Mouse (Mus musculus): ENCODE measurements around the gene Hcrt.

The Hcrt gene

DNA sequence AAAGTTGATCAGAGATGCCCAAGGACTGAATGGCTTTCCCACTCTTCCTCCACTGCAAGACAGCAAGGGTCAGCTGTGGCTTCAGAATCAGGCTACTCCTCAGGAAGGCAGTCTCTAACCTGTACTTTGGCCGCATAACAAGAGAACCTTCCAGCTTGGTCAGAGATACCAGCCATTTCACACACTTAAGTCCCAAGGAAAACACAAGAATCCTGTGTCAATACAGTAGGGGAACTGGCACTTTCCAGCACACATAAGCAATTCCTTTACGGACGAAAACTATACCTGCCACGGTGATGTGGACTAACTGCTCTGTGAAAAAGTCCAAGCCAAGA lies 26.0 kb downstream of the Hcrt start:
- DNase-seq (ENCODE audit: inconsistent age in 2 of 2, low spot score in 1 of 2) = no peak

GRCm38 (mm10) chr11:100735954-100736745 lies 26.6 kb downstream of the Hcrt start:
- DNase-seq (ENCODE audit: inconsistent age in 2 of 2, low spot score in 1 of 2) = peak in 1 of 2 experiments; percentile 62

GRCm38 (mm10) chr11:100735134-100735865 lies 27.4 kb downstream of the Hcrt start:
- DNase-seq (ENCODE audit: inconsistent age in 2 of 2, low spot score in 1 of 2) = no peak

DNA sequence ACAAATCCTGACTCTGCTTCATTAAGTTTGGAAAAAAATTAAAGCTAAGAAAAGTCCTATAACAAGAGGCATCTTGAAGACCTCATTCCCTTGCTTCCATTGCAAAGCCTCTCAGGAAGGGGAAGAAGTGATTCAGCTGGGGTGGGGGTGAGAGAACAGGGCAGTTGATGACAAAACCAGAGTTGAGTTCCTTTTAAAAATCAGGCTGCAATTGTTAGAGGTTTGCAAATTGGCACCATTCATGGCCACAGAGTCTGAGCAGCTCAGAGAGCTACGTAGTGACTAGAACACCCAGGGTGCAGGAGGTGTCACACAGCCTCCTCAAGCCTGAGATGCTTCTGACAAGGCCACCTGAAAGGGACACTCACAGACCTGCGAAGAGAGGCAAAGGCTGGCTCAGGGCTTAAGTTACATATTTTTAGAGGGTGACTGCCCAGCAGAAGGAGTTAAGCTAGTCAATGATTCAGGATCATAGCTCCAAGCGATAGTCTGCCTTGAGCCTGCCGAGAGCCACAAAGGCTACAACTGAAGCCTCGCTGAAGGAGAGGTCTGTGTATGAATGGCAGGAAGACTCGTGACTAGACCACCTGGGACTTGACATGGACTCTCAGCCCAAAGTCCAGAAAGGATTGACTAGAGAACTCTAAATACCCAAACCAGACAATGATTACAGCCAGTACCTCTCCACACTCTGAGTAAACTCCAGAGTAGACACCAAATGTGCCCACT lies 32.1 kb downstream of the Hcrt start:
- DNase-seq (ENCODE audit: inconsistent age in 2 of 2, low spot score in 1 of 2) = no peak

GRCm38 (mm10) chr11:100729976-100730375 lies 32.8 kb downstream of the Hcrt start:
- peak in 1 of 2 experiments; percentile 26 for DNase-seq (ENCODE audit: inconsistent age in 2 of 2, low spot score in 1 of 2)

GRCm38 (mm10) chr11:100728601-100729000 lies 34.1 kb downstream of the Hcrt start:
- no peak for DNase-seq (ENCODE audit: inconsistent age in 2 of 2, low spot score in 1 of 2)

GRCm38 (mm10) chr11:100727201-100727600 lies 35.5 kb downstream of the Hcrt start:
- peak in 1 of 2 experiments; percentile 24 for DNase-seq (ENCODE audit: inconsistent age in 2 of 2, low spot score in 1 of 2)

GRCm38 (mm10) chr11:100724919-100725512 lies 37.7 kb downstream of the Hcrt start:
- peak in 1 of 2 experiments; percentile 58 for DNase-seq (ENCODE audit: inconsistent age in 2 of 2, low spot score in 1 of 2)

DNA sequence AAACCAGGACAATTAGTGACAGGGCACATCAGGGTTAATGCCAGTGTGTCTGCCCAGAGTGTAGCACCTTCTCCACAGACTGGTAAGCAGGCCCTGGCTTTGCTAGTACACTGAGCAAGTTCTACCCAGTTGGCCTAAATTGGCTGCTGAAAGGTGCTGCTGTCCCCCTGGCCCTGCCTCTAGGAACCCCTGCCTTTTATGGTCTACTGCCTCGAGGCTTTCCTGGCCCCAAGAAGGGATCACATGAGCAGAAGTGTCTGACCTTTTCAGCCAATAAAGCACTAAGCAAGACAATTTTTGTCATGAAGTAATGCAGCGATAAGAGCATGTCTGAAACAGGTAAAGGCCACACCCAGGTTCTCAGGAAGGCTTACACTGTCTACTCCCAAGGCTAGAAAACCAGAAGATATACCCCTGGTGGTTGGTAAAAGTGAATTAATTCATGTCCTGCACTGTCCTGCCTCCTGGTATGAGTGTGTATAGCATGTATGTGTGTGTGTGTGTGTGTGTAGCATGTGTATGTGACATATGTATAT lies 40.2 kb downstream of the Hcrt start:
- peak in 1 of 2 experiments; percentile 30 for DNase-seq (ENCODE audit: inconsistent age in 2 of 2, low spot score in 1 of 2)

DNA sequence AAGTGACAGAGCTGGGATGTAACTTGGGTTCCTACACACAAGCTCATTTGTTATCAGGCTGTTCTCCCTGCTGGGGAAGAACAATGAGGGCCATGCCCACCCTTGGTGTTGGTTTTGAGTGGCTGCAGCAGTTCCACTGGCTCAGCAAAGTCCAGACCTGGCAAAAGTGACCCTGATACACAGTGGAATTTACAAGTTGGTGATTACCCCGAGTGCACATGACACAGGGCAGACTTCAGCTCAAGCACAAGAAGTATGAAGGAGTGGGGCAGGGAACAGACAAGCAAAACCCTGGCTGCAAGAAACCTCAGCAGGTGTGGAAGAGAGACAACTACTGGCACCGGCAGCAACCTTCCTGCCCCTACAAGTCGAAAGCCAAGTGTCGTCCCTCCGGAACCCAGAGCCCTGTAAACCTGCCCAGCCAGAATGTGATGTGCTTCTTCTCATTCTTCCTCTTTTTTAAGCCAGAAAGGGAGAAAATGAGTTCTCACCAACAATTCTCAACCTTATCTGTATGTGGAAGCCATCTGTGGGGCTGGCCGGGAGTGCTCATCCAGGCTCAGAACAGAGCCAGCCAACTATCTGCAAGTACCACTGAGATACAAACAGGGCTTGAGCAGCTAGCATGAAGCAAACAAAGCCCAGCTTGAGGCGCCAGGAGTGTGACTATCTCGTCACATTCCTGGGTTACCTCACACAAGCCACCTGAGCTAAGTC lies 40.8 kb downstream of the Hcrt start:
- DNase-seq (ENCODE audit: inconsistent age in 2 of 2, low spot score in 1 of 2) = peak in 1 of 2 experiments; percentile 35

- DNase-seq (ENCODE audit: inconsistent age in 2 of 2, low spot score in 1 of 2) = peak in 1 of 2 experiments; percentile 76
These were observed 41.5 kb downstream of the Hcrt start for GRCm38 (mm10) chr11:100721254-100721653.

GRCm38 (mm10) chr11:100720345-100720744 lies 42.4 kb downstream of the Hcrt start:
- peak in 1 of 2 experiments; percentile 85 for DNase-seq (ENCODE audit: inconsistent age in 2 of 2, low spot score in 1 of 2)

GRCm38 (mm10) chr11:100719893-100720292 lies 42.8 kb downstream of the Hcrt start:
- no peak for DNase-seq (ENCODE audit: inconsistent age in 2 of 2, low spot score in 1 of 2)

- peak in 1 of 2 experiments; percentile 72 for DNase-seq (ENCODE audit: inconsistent age in 2 of 2, low spot score in 1 of 2)
These were observed 43.4 kb downstream of the Hcrt start for GRCm38 (mm10) chr11:100719312-100719711.

- peak in 1 of 2 experiments; percentile 41 for DNase-seq (ENCODE audit: inconsistent age in 2 of 2, low spot score in 1 of 2)
These were observed 43.9 kb downstream of the Hcrt start for GRCm38 (mm10) chr11:100718866-100719265.

GRCm38 (mm10) chr11:100718462-100718861 lies 44.3 kb downstream of the Hcrt start:
- DNase-seq (ENCODE audit: inconsistent age in 2 of 2, low spot score in 1 of 2) = no peak

DNA sequence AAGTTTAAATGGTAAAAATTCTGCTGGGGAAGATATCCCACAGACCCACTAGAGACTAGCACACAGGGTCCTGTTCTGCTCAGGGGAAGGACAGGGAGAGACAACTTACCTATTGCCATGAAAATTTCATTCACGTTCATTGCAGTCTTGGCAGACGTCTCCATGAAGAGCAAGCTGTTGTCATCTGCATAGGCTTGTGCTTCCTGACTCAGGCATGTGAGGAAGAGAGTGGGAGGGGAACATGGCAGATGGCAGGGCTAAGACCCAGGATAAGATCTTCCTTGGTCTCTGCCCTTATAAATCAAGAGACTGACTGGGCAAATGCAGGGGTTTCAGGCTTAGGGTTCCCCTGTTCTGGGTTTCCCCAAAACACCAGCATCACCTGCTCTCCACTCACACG lies 46.1 kb downstream of the Hcrt start:
- DNase-seq (ENCODE audit: inconsistent age in 2 of 2, low spot score in 1 of 2) = no peak

DNA sequence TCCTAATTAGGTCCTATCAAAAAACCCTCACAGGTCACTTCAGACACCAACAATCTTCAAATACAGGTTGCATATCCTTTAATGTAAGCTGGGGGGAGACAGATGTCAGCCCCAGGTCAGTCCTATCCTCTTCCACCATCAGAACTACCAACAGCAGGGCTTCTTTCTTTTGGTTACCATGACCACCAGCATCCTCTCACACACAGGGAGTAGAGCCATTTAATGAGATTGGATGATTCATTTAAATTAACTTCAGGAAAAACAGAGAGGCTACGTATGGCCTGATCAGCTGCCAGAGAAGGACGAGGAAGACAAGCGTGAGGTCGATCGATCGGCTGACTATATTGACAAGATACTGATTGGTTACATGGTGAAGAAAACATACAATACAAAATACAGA lies 47.8 kb downstream of the Hcrt start:
- DNase-seq (ENCODE audit: inconsistent age in 2 of 2, low spot score in 1 of 2) = no peak

DNA sequence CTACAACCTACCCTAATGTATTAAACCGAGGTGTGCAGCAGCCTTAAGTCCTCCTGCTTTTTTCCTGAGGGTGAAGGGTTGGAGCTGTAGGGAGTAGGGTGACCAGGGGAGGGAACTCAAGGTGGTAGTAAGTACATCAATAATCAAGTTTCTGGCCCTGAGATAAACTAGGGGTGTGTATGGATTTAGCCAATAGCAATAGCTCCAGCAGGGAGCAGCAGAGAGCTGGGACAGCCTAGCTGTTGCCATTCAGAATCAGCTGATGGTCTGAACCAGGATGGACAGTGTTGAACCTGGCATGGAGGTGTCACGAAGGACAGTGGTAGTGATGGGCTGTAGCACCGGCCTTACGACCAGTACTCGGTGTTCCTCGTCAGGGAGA lies 48.2 kb downstream of the Hcrt start:
- DNase-seq (ENCODE audit: inconsistent age in 2 of 2, low spot score in 1 of 2) = peak; percentile 80 to 94

Data from adrenal gland, adult (tissue).